Mouse (Mus musculus) bone marrow macrophage, adult 2 months (primary cell): ENCODE results near the gene Parvb.

Experiments used
- CTCF ChIP-seq: IDR thresholded peaks from 2 replicates; pipeline ENCODE4 v1.5.1; 2012; ENCODE audit warnings: low read depth, mild to moderate bottlenecking, low read length, moderate library complexity
- POLR2A ChIP-seq: IDR thresholded peaks from 2 replicates; pipeline ENCODE4 v1.6.1; 2012; ENCODE audit warnings: mild to moderate bottlenecking, low read depth, low read length, borderline replicate concordance

- TF ChIP-seq POLR2A (no peak), CTCF (no peak)
These were observed 19.4 kb downstream of the Parvb start for GRCm38 (mm10) chr15:84251227-84251626.
